Mouse (Mus musculus) kidney, adult 18-20 months (tissue): ENCODE data around the gene Trim43a.
"Not testable (repeated sequence)": the region's sequence is repeated elsewhere in the genome, so short reads cannot be mapped to it uniquely, and the experiment has no call there.

Experiments used
- DNase-seq: peaks from one replicate; pipeline ENCODE4 v3.0.0; 2021

The Trim43a gene

GRCm38 (mm10) chr9:88580591-88580990 is at the start of gene Trim43a:
Gene Trim43a (plus strand): TSS chr9:88580891.
- DNase-seq = not testable (repeated sequence)

DNA sequence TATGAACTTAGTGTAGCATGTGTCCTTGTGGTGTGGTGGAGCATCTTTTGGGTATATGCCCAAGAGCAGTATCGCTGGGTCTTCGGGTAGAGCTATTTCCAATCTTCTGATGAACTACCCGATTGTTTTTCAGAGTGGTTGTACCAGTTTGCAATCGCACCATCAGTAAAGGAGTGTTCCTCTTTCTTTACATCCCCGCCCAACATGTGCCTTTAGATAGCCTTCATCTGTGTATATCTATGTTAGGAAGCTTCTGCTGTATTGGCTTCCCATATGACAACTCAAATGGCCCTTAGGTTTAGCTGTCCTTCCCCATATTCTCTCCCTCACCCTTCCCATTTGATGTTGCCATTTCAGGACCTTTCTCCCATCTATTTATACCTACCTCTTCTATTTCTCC is 46.6 kb upstream of the Trim43a start:
- DNase-seq = no peak

- DNase-seq = no peak
Observed at GRCm38 (mm10) chr9:88539546-88540224, 41.0 kb upstream of the Trim43a start.

DNA sequence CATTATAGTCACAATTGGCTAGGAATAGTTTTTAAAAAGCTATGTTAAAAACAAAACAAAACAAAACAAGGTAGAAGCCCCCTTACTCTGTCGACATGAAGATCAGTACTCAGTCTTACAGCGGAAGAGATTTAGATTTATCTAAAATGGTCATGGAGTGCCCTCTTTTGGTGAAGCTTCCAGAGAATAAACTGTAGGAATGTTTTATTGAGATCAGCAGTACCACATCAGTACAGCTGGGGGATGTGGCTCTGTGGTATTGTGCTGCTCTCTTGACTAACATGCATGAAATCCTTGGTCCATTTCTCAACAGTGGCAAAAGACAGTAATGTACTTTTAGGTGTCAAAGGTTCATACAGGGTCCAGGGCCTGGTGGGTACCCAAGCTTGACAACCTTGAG is 37.9 kb upstream of the Trim43a start:
- DNase-seq = no peak

- DNase-seq = no peak
Observed at GRCm38 (mm10) chr9:88545534-88545933, 35.2 kb upstream of the Trim43a start.

GRCm38 (mm10) chr9:88546166-88546565 is 34.5 kb upstream of the Trim43a start:
- no peak for DNase-seq

DNA sequence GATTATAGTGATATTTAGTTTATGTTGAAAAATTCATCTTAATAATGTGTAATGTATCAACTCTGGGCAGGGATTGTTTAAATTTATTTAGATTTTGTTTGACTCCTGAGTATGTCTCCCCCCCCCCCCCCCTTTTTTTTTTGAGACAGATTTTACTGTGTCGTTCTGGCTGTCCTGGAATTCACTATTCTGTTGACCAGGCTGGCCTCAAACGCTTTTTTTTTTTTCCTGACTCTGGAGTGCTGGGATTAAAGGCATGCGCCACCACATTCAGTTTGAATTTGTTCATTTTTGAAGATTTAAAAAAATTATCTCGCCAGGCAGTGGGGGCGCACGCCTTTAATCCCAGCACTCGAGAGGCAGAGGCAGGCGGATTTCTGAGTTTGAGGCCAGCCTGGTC is 34.0 kb upstream of the Trim43a start:
- DNase-seq = no peak

- DNase-seq = peak; percentile 15
Observed at GRCm38 (mm10) chr9:88547270-88547669, 33.4 kb upstream of the Trim43a start.

GRCm38 (mm10) chr9:88547851-88548613 is 32.7 kb upstream of the Trim43a start, which contains the start of gene Zfp949:
Gene Zfp949 (plus strand): TSS chr9:88548020.
- peak; percentile 84 for DNase-seq

- no peak for DNase-seq
Observed at GRCm38 (mm10) chr9:88548614-88548945, 32.1 kb upstream of the Trim43a start.

- DNase-seq = no peak
Observed at GRCm38 (mm10) chr9:88553071-88553470, 27.6 kb upstream of the Trim43a start.

- no peak for DNase-seq
Observed at GRCm38 (mm10) chr9:88558146-88558545, 22.5 kb upstream of the Trim43a start.

GRCm38 (mm10) chr9:88561476-88561875 is 19.2 kb upstream of the Trim43a start:
- not testable (repeated sequence) for DNase-seq

- DNase-seq = not testable (repeated sequence)
Observed at GRCm38 (mm10) chr9:88570471-88570870, 10.2 kb upstream of the Trim43a start.

DNA sequence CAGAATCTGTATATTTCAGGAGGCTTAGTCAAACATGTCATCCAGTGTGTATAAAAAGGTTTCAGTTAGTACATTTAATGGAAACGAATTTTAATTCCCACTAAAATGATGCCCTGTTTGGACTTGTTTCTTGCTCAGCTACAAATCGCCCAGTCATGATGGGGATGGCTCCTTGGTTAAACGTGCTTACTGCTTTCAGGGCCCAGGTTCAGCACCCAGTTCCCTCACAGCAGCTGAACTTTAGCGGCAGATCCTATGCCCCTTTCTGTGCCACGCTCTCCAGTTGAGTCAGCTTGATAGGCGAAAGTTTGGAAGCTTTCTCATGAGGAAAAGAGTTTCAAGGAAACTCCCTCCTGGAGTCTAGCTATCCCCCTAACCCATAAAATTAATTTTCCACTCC is 13.0 kb downstream of the Trim43a start:
- not testable (repeated sequence) for DNase-seq

- DNase-seq = peak; percentile 100
Observed at GRCm38 (mm10) chr9:88599206-88600162, 18.8 kb downstream of the Trim43a start.

GRCm38 (mm10) chr9:88625803-88626514 is 45.3 kb downstream of the Trim43a start:
- DNase-seq = not testable (repeated sequence)

DNA sequence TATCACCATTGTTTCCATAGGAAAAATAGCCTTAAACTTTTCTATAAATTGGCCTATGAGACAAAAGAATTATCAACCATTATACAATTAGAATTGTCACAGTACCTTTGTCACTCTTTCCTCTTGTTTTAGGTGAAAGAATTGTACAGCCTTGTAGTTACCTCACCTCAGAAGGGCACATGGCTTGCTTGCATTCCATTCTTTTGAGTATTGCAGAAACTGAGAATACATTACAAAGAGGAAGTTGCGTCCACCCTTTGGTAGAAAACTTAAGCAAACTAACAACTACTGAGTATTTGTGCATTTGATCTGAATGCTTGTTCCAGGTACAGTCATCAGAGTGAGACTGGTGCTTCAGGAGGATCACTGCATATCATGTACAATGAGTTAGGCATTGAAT is 57.4 kb downstream of the Trim43a start:
- DNase-seq = not testable (repeated sequence)
